Mouse (Mus musculus) C2C12 (cell line): Measurements from ENCODE around the gene Ssc5d. TPM values are rescaled to one million over a fixed set of nuclear protein-coding genes. Genes with fewer than 3 reads are reported as not detected.
A peak's percentile ranks its signal among the peaks of the same experiment; 100 is the strongest.

ENCODE experiments used
- H3K27me3 ChIP-seq: one replicate; pipeline ENCODE4 v1.6.1; 2011; ENCODE audit not compliant: control insufficient read depth, insufficient read depth, insufficient read length
- H3K36me3 ChIP-seq: one replicate; pipeline ENCODE4 v1.6.1; 2011; ENCODE audit not compliant: control insufficient read depth, insufficient read depth
- H3K4me3 ChIP-seq: one replicate; pipeline ENCODE4 v1.5.1; 2011; ENCODE audit warnings: mild to moderate bottlenecking, control low read depth; ENCODE audit not compliant: poor library complexity, insufficient read depth, severe bottlenecking
- H3K79me2 ChIP-seq: one replicate; pipeline ENCODE4 v1.6.1; 2011; ENCODE audit not compliant: control insufficient read depth, insufficient read depth
- H3K79me3 ChIP-seq: one replicate; pipeline ENCODE4 v1.6.1; 2011; ENCODE audit warnings: low read depth, control low read depth
- H3ac ChIP-seq: one replicate; pipeline ENCODE3; 2011; ENCODE audit warnings: low read depth; ENCODE audit not compliant: control insufficient read depth, insufficient read length
- CEBPB ChIP-seq: IDR thresholded peaks from one replicate; pipeline ENCODE4 v1.6.1; 2011; ENCODE audit warnings: low read depth, mild to moderate bottlenecking, control low read depth, moderate library complexity
- CTCF ChIP-seq: IDR thresholded peaks from one replicate; pipeline ENCODE4 v1.5.1; 2011; ENCODE audit not compliant: control insufficient read depth, insufficient read depth, insufficient read length
- FOSL1 ChIP-seq: IDR thresholded peaks from one replicate; pipeline ENCODE4 v1.8.0; 2011; ENCODE audit warnings: mild to moderate bottlenecking, low read length; ENCODE audit not compliant: poor library complexity, insufficient read depth, severe bottlenecking
- MAX ChIP-seq: IDR thresholded peaks from one replicate; pipeline ENCODE4 v1.6.1; 2011; ENCODE audit warnings: mild to moderate bottlenecking, control low read depth
- MYOD1 ChIP-seq: IDR thresholded peaks from one replicate; pipeline ENCODE4 v1.6.1; 2011; ENCODE audit warnings: low read depth; ENCODE audit not compliant: control insufficient read depth, insufficient read length
- MYOG ChIP-seq: IDR thresholded peaks from one replicate; pipeline ENCODE4 v1.6.1; 2011; ENCODE audit not compliant: control insufficient read depth, insufficient read length; ENCODE audit errors: extremely low read depth
- USF1 ChIP-seq: IDR thresholded peaks from one replicate; pipeline ENCODE4 v1.6.1; 2011; ENCODE audit warnings: low read depth, mild to moderate bottlenecking, control low read depth, moderate library complexity
- polyA plus RNA-seq: library from polyadenylated mRNA; unstranded; fragments of >200 nt; fragmentation: generic; extraction: Trizol; gene quantifications from one replicate; pipeline ENCODE4 v1.2.1, GENCODE M21; 2012; ENCODE audit warnings: missing spikeins

Ssc5d gene
- polyA plus RNA-seq, 1 experiment: 3.7 TPM

DNA sequence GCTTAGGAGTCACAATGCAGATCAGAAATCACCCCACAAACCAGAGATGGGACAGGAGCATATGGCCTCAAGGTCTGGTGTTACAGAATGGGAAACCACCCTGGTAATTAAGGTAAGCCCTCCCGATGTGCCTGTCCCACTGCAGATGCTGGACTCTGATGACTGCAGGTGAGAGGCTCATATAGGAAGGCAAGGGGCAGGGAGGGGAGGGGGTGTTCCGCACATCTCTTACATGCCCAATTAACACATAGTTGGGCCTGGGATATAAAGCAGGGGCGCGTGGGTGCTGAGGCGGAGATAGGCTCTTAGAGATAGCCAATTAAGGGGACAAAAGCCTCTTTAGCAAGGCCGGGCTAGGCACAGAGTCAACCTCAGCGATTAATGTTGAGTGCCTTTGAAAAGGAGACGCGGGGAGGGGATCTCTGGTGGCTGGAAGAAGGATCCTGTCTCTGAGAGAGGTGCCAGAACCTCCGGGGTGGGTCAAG, 19.1 kb upstream of the Ssc5d start, which contains the start of gene Gm36210:
Gm36210 (minus strand) TSS at position 51 of the 485 bp plus-strand sequence.
- H3K36me3 ChIP-seq: no peaks in the 10 kb centered on the region
- no peak within 1 kb of the TSS for H3K4me3 ChIP-seq
- no peaks in the 10 kb centered on the region for H3K79me3 ChIP-seq
- no peak within 1 kb of the TSS for H3ac ChIP-seq
- TF ChIP-seq MYOG (no peak), FOSL1 (no peak), MAX (no peak), CEBPB (no peak), CTCF (no peak), USF1 (no peak), MYOD1 (no peak)
- H3K79me2 ChIP-seq: no peaks in the 10 kb centered on the region
- peaks cover 27% of the 10 kb centered on the region for H3K27me3 ChIP-seq

DNA sequence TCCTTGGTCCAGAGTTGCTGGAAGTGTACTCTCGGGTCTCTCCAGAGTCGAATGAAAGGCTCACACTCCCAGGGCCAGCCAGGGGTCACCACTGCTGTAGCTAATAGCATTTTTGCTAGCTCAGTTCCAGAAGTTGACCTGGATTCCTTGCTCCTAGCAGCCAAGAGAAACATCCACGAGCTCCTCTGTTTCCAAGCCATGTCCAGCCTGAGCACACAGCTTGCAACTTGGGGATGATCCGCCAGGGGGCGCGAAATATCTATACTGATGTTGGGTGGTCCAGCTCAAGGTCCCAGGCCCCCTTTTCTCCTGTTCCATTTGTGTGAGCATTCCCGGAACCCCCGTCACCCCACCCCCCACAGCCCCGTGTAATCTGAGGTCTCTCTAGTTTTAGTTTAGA, 14.0 kb upstream of the Ssc5d start:
- Histone ChIP-seq H3K79me2 (peaks cover 11% of the 10 kb centered on the region), H3K36me3 (no peaks in the 10 kb centered on the region), H3K27me3 (peaks cover 18% of the 10 kb centered on the region), H3K4me3 (no peak overlapping the region), H3K79me3 (peaks cover 6% of the 10 kb centered on the region), H3ac (no peak overlapping the region)
- TF ChIP-seq CTCF (peak; percentile 30), MAX (no peak)

DNA sequence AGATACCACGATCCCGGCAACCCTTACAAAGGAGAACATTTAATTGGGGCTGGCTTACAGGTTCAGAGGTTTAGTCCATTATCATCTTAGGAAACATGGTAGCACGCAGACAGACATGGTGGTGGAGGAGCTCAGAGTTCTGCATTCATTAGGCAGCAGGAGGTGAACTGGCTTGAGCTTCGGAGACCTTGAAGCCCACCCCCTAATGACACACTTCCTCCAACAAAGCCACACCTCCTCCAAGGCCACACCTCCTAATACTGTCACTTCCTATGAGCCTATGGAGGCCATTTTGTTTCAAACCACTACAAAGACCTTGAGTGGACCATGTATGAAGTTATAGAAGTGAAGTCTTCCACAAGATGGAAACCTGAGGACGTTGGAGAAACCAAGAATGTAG, 13.3 kb upstream of the Ssc5d start:
- Histone ChIP-seq H3ac (no peak overlapping the region), H3K36me3 (peaks cover under 1% of the 10 kb centered on the region), H3K27me3 (peaks cover 11% of the 10 kb centered on the region), H3K4me3 (no peak overlapping the region), H3K79me3 (peaks cover 9% of the 10 kb centered on the region), H3K79me2 (peaks cover 18% of the 10 kb centered on the region)
- TF ChIP-seq CTCF (no peak), CEBPB (no peak), MAX (no peak), USF1 (no peak), MYOD1 (no peak), FOSL1 (no peak), MYOG (no peak)

DNA sequence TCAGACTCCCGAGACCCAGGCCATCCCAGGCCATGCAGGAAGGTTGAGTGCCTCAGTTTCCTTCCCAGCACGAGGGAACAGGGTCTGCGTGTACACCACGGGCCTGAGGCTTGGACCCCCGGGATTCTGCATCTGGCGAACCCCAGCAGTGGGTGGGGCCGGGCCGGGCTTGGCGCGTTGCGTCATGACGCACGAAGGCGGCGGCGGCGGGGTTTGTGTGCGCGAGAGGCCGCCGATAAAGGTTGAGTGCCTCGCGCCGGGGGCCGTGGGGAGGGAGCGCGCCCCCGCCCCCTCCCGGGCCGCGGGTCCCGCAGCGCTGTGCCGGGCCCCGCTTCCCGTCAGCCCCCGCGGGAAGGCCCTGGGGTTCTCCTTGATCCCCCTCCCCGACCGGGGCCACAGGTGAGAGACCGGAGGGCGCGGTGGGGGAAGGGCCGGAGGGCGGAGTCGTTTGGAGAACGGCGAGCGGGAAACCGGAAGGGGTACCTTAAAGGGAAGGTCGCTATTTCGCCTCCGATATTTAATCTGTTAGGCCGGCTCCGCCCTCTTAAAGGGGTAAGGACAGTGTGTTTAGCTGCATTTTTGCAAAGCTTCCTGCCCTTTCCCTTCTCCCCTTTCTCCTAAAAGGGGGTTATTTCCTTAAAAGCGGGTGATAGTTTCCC, 10.4 kb upstream of the Ssc5d start, which contains the start of gene Zfp628:
Zfp628 (plus strand) TSS at position 211 of the 659 bp plus-strand sequence.
- H3K27me3 ChIP-seq: peaks cover 3% of the 10 kb centered on the region
- H3K4me3 ChIP-seq: peak within 1 kb of the TSS; percentile 49
- peak within 1 kb of the TSS; percentile 75 for H3ac ChIP-seq
- peaks cover 9% of the 10 kb centered on the region for H3K79me3 ChIP-seq
- H3K79me2 ChIP-seq: peaks cover 26% of the 10 kb centered on the region
- TF ChIP-seq MYOG (no peak), CEBPB (peak; percentile 19)
- peaks cover 10% of the 10 kb centered on the region for H3K36me3 ChIP-seq

DNA sequence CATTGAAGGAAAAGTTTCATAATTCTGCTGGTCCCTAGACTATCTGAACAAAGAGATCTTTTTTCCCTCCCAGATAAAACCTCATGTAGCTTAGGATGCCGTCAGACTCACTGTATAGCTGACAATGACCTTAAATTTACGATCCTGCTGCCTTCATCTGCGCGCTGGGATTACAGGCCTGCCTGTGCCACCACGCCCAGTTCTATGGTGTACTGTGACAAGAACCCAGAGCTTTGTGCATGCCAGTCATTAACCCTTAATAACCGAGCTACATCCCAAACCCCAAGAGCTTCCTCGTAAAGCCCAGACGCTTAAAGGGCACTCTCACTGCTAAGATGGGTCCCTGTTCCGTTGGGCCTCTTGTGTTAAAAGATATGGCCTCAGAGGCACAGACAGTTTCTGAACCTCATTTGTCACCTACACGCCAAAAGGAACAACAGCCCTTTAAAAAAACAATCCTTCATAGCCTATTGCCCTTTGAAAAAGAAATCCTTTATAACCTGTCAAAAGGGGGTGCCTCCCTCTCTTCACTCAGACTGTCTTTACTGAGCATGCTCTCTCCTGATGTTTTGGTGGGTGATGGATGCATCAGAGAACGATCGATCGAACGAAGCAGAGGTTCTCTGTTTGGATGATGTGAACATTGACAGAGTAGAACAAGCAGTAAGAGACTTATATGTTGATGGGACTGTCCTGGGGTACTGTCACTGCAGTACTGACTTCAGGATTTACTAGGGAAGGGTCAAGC, 9.7 kb upstream of the Ssc5d start:
- Histone ChIP-seq H3K79me2 (peaks cover 26% of the 10 kb centered on the region), H3ac (peak overlapping the region; percentile 70), H3K4me3 (peak overlapping the region; percentile 49), H3K27me3 (no peaks in the 10 kb centered on the region), H3K79me3 (peaks cover 9% of the 10 kb centered on the region), H3K36me3 (peaks cover 14% of the 10 kb centered on the region)
- no peak for TF ChIP-seq FOSL1
- no peak for TF ChIP-seq MYOD1
- TF ChIP-seq CEBPB: no peak
- TF ChIP-seq MYOG: no peak
- TF ChIP-seq USF1: no peak
- no peak for TF ChIP-seq CTCF
- TF ChIP-seq MAX: no peak

DNA sequence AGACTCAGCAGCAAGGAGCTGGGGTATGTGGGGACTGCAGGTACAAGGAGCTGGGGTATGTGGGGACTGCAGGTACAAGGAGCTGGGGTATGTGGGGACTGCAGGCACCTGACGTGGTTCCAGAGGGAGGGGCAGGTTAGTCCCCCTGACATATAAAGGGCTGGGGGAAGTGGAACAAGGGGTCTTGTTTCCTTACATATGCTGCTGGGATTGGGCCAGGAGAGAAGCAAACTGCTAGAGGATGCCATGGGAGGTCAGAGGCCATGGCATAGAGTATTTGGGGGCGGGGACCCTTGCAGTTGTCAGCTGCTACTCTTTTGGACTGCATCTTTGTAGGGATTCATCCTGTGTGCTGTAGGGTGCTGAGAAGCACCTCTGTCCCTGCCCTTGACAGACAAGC, 8.1 kb upstream of the Ssc5d start:
- H3ac ChIP-seq: no peak overlapping the region
- TF ChIP-seq MYOD1 (no peak), USF1 (no peak), CEBPB (no peak), FOSL1 (no peak), MAX (no peak), MYOG (no peak), CTCF (no peak)
- H3K4me3 ChIP-seq: no peak overlapping the region
- peaks cover 26% of the 10 kb centered on the region for H3K79me2 ChIP-seq
- no peaks in the 10 kb centered on the region for H3K27me3 ChIP-seq
- peaks cover 14% of the 10 kb centered on the region for H3K36me3 ChIP-seq
- peaks cover 9% of the 10 kb centered on the region for H3K79me3 ChIP-seq
